Mouse (Mus musculus) CH12.LX (cell line): ENCODE data around the gene Pde4dip. TPM values are rescaled to one million over a fixed set of nuclear protein-coding genes. Genes with fewer than 3 reads are reported as not detected.

Experiments used
- DNase-seq: peaks from one replicate; pipeline ENCODE4 v3.0.0-alpha.2; 2013; ENCODE audit errors: extremely low read depth
- H3K27ac ChIP-seq: 2 replicates; pipeline ENCODE4 v1.5.1; 2012; ENCODE audit warnings: low read depth, mild to moderate bottlenecking, control low read depth, moderate library complexity; ENCODE audit not compliant: insufficient read depth
- H3K27me3 ChIP-seq: replicated peaks from 2 replicates; pipeline ENCODE3; 2012; ENCODE audit warnings: inconsistent platforms
- H3K36me3 ChIP-seq, 2 experiments: replicated peaks in 1 of 2; 2 replicates each; pipeline versions ENCODE3 to v1.6.1; 2012; ENCODE audit warnings: inconsistent platforms in 1 of 2, low read length in 1 of 2, mild to moderate bottlenecking in 1 of 2, mixed read lengths in 1 of 2, moderate library complexity in 1 of 2; ENCODE audit not compliant: control insufficient read depth in 1 of 2, insufficient read depth in 1 of 2
- H3K4me1 ChIP-seq, 2 experiments: 2 replicates each; pipeline ENCODE4 v1.6.1; 2012; ENCODE audit warnings: inconsistent platforms in 1 of 2, moderate library complexity in 1 of 2; ENCODE audit not compliant: insufficient read depth in 2 of 2, control insufficient read depth in 1 of 2
- H3K4me2 ChIP-seq: 2 replicates; pipeline ENCODE4 v1.6.1; 2012; ENCODE audit warnings: low read depth, mild to moderate bottlenecking, control low read depth; ENCODE audit not compliant: poor library complexity, insufficient read depth, severe bottlenecking
- H3K4me3 ChIP-seq, 3 experiments: fragments of 150-350 bp in 1 of 3; sonication (generic) in 1 of 3; replicated peaks in 1 of 3; 2 replicates each; pipeline versions ENCODE3 to v1.5.1; 2011 to 2012; ENCODE audit warnings: low read depth in 2 of 3, low read length in 2 of 3, mild to moderate bottlenecking in 2 of 3, moderate library complexity in 2 of 3, control low read depth in 1 of 3, improper control_type of control experiment in 1 of 3, inconsistent platforms in 1 of 3, mixed read lengths in 1 of 3; ENCODE audit not compliant: poor library complexity in 1 of 3
- H3K79me2 ChIP-seq: replicated peaks from 2 replicates; pipeline ENCODE4 v1.6.1; 2012; ENCODE audit warnings: mild to moderate bottlenecking, moderate library complexity; ENCODE audit not compliant: control insufficient read depth, poor library complexity, insufficient read depth, severe bottlenecking; ENCODE audit errors: extremely low read depth
- H3K9ac ChIP-seq: 2 replicates; pipeline ENCODE4 v1.6.1; 2012; ENCODE audit warnings: low read depth, mild to moderate bottlenecking, control low read depth, moderate library complexity; ENCODE audit not compliant: insufficient read depth
- H3K9me3 ChIP-seq: replicated peaks from 2 replicates; pipeline ENCODE3; 2012; ENCODE audit warnings: low read length, inconsistent platforms, mixed read lengths
- BHLHE40 ChIP-seq: IDR thresholded peaks from 2 replicates; pipeline ENCODE4 v1.6.1; 2011; ENCODE audit warnings: mild to moderate bottlenecking, low read depth, low read length, improper control_type of control experiment
- CHD2 ChIP-seq: IDR thresholded peaks from 2 replicates; pipeline ENCODE4 v1.6.1; 2011; ENCODE audit warnings: low read length, improper control_type of control experiment
- ETS1 ChIP-seq: conservative IDR thresholded peaks from 2 replicates; pipeline ENCODE4 v1.6.1; 2012; ENCODE audit warnings: low read depth, mild to moderate bottlenecking, inconsistent platforms, low read length, improper control_type of control experiment, moderate library complexity
- HCFC1 ChIP-seq: IDR thresholded peaks from 2 replicates; pipeline ENCODE4 v1.6.1; 2012; ENCODE audit warnings: low read depth, mild to moderate bottlenecking, inconsistent platforms, low read length, improper control_type of control experiment
- IRF4 ChIP-seq: IDR thresholded peaks from 2 replicates; pipeline ENCODE4 v1.6.1; 2014; ENCODE audit warnings: low read depth, mild to moderate bottlenecking, inconsistent platforms, low read length, improper control_type of control experiment
- JUND ChIP-seq: conservative IDR thresholded peaks from 2 replicates; pipeline ENCODE4 v1.6.1; 2011; ENCODE audit warnings: low read depth, low read length, improper control_type of control experiment
- KAT2A ChIP-seq: IDR thresholded peaks from 2 replicates; pipeline ENCODE4 v1.6.1; 2012; ENCODE audit warnings: low read length, improper control_type of control experiment, inconsistent platforms; ENCODE audit not compliant: insufficient replicate concordance
- MAZ ChIP-seq: IDR thresholded peaks from 2 replicates; pipeline ENCODE4 v1.6.1; 2012; ENCODE audit warnings: low read depth, mild to moderate bottlenecking, inconsistent platforms, low read length, improper control_type of control experiment, moderate library complexity
- MEF2A ChIP-seq: IDR thresholded peaks from 2 replicates; pipeline ENCODE4 v1.6.1; 2014; ENCODE audit warnings: low read depth, mild to moderate bottlenecking, inconsistent platforms, low read length, improper control_type of control experiment, borderline replicate concordance
- NELFE ChIP-seq: IDR thresholded peaks from 2 replicates; pipeline ENCODE4 v1.6.1; 2011; ENCODE audit warnings: low read depth, low read length, improper control_type of control experiment
- PAX5 ChIP-seq: IDR thresholded peaks from 2 replicates; pipeline ENCODE4 v1.6.1; 2012; ENCODE audit warnings: low read length, inconsistent platforms, mixed read lengths
- POLR2A ChIP-seq: IDR thresholded peaks from 2 replicates; pipeline ENCODE4 v1.6.1; 2011; ENCODE audit warnings: low read depth, mild to moderate bottlenecking, improper control_type of control experiment, low read length
- RAD21 ChIP-seq: IDR thresholded peaks from 2 replicates; pipeline ENCODE4 v1.6.1; 2011; ENCODE audit warnings: low read depth, mild to moderate bottlenecking, low read length, improper control_type of control experiment, moderate library complexity
- RCOR1 ChIP-seq: conservative IDR thresholded peaks from 2 replicates; pipeline ENCODE4 v1.6.1; 2012; ENCODE audit warnings: low read depth, mild to moderate bottlenecking, inconsistent platforms, low read length, improper control_type of control experiment
- SIN3A ChIP-seq: IDR thresholded peaks from 2 replicates; pipeline ENCODE4 v1.6.1; 2012; ENCODE audit warnings: low read length, improper control_type of control experiment, inconsistent platforms
- SMC3 ChIP-seq: IDR thresholded peaks from 2 replicates; pipeline ENCODE4 v1.6.1; 2011; ENCODE audit warnings: low read depth, low read length, improper control_type of control experiment
- TCF12 ChIP-seq: IDR thresholded peaks from 2 replicates; pipeline ENCODE4 v1.6.1; 2014; ENCODE audit warnings: low read depth, mild to moderate bottlenecking, inconsistent platforms, low read length, improper control_type of control experiment
- UBTF ChIP-seq: IDR thresholded peaks from 2 replicates; pipeline ENCODE4 v1.6.1; 2012; ENCODE audit warnings: low read depth, mild to moderate bottlenecking, inconsistent platforms, low read length, improper control_type of control experiment, moderate library complexity
- USF1 ChIP-seq: IDR thresholded peaks from 2 replicates; pipeline ENCODE4 v1.6.1; 2014; ENCODE audit warnings: low read depth, mild to moderate bottlenecking, inconsistent platforms, low read length, improper control_type of control experiment
- dilution Hi-C: fragments of 300-500 bp; cut with MboI; formaldehyde crosslinking; loops from 2 replicates; pipeline ENCODE4 v1.14.3; 2020; ENCODE audit warnings: low sequenced_read_pairs; ENCODE audit not compliant: extremely low pct_unique_long_range_greater_than_20kb, extremely low pct_ligation_motif_present
- in situ Hi-C: fragments of 300-500 bp; cut with MboI; formaldehyde crosslinking; loops from 3 replicates; pipeline ENCODE4 v1.14.3; 2019; ENCODE audit warnings: low sequenced_read_pairs, low pct_ligation_motif_present, low pct_unique_long_range_greater_than_20kb, mixed read lengths
- polyA plus RNA-seq: library from polyadenylated mRNA; unstranded; fragments of >175 nt; gene quantifications from 2 replicates; pipeline ENCODE4 v1.2.1, GENCODE M21; 2012; ENCODE audit warnings: low read depth; ENCODE audit not compliant: insufficient read length
- total RNA-seq, 2 experiments: library from RNA; depleted of rRNA; stranded (reverse); fragments of 300-350 nt in 1 of 2; fragments of >200 nt in 1 of 2; gene quantifications; 2 replicates each; pipeline ENCODE4 v1.2.3; 2012 to 2014

Gene Pde4dip
- total and polyA plus RNA-seq, 3 experiments = 12.4 to 21.7 (median 15.2) TPM

DNA sequence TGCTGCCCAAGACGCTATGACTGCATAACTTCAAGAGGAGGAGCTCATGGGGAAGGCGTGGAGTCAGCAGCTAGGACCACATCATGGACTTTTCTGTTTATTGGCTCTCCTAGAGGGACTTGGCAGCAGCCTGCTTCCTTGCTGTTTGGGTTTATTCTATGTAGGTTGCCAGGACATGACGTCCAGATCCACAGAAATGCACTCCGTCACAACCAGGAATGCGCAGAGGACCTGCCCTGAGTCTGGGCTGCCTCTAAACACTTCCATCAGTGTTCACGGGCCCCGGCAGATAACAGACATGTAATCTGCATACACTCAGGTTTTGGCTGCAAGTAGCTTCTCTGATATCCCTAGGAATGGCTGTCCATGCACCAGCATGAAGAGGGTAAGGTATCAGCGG, 94.5 kb downstream of the Pde4dip start:
- peaks cover 0 to 12% of the 10 kb centered on the region in 2 experiments; a peak in 2 of 4 replicates for H3K4me1 ChIP-seq
- H3K9me3 ChIP-seq = peaks cover 4% of the 10 kb centered on the region
- no peaks in the 10 kb centered on the region for H3K79me2 ChIP-seq
- dilution Hi-C loops (no loop called here), in situ Hi-C loops (no loop called here)
- no peaks in the 10 kb centered on the region for H3K27me3 ChIP-seq
- TF ChIP-seq SMC3 (no peak), MEF2A (no peak), NELFE (no peak), HCFC1 (no peak), SIN3A (no peak), CHD2 (no peak), TCF12 (no peak), KAT2A (no peak), USF1 (no peak), ETS1 (no peak), POLR2A (no peak), MAZ (no peak)
- H3K4me3 ChIP-seq = no peak overlapping the region
- H3K36me3 ChIP-seq = peaks cover 0 to 2% of the 10 kb centered on the region in 2 experiments
- H3K27ac ChIP-seq = no peak overlapping the region
- H3K4me2 ChIP-seq = no peak overlapping the region
- no peak for DNase-seq
- no peak overlapping the region for H3K9ac ChIP-seq

DNA sequence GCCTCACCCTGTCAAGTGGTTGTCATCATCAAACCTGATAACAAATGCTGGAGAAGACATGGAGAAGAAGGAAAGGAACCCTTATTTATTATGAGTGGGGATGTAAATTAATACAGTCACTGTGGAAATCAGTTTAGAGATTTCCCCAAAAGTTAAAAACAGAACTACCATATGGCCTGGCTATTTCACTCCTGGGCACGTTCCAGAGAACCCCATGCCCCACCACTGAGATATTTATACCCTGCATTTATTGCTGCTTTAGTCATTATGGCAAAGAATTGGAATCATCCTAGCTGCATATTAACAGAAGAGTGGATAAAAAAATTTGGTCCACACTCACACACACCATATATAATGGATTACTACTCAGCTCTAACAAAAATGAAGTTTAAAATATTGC, 98.4 kb downstream of the Pde4dip start:
- no peak overlapping the region for H3K9ac ChIP-seq
- H3K4me1 ChIP-seq = no peaks in the 10 kb centered on the region
- in situ Hi-C loops (no loop called here), dilution Hi-C loops (no loop called here)
- no peak for DNase-seq
- H3K27me3 ChIP-seq = no peaks in the 10 kb centered on the region
- TF ChIP-seq CHD2 (no peak), IRF4 (no peak), KAT2A (no peak), UBTF (no peak), RAD21 (no peak), MAZ (no peak), BHLHE40 (no peak), JUND (no peak), RCOR1 (no peak), PAX5 (no peak), POLR2A (no peak)
- peaks cover 0 to 2% of the 10 kb centered on the region in 2 experiments for H3K36me3 ChIP-seq
- H3K79me2 ChIP-seq = no peaks in the 10 kb centered on the region
- H3K4me3 ChIP-seq = no peak overlapping the region
- no peak overlapping the region for H3K27ac ChIP-seq
- H3K9me3 ChIP-seq = peaks cover 4% of the 10 kb centered on the region
- H3K4me2 ChIP-seq = no peak overlapping the region
